Mouse (Mus musculus): ENCODE results near the gene Pdgfra.

- no peak for TF ChIP-seq MAFK (IDR thresholded peaks at IDR 0.05; ENCODE audit: insufficient read depth, low read depth, low read length)
- 0 out of 2 replicates have a peak, but pooled peaks have one; percentile 12 for TF ChIP-seq ZC3H11A (IDR thresholded peaks at IDR 0.05; ENCODE audit: borderline replicate concordance, low read depth, low read length)
- no peak for TF ChIP-seq ZNF384 (IDR thresholded peaks at IDR 0.05; ENCODE audit: low read depth, low read length)
- no peak for TF ChIP-seq HCFC1 (IDR thresholded peaks at IDR 0.05; ENCODE audit: borderline replicate concordance, insufficient read depth, low read length)
- no peak for TF ChIP-seq CHD2 (IDR thresholded peaks at IDR 0.05; ENCODE audit: low read depth, low read length)
These were observed 33.3 kb upstream of the Pdgfra start for GRCm38 (mm10) chr5:75118840-75119239.
